Mouse (Mus musculus): ENCODE measurements at regions not wholly inside any gene's neighbourhood (a gene's known extent, or its start where the extent isn't known, plus 50 kb on each side); places are given as distances from the start of the nearest gene placed in this dataset.
"Not testable (repeated sequence)": the region's sequence is repeated elsewhere in the genome, so short reads cannot be mapped to it uniquely, and the experiment has no call there.

GRCm38 (mm10) chr14:101067082-101067481 lies 133.0 kb downstream of the Prr30 start:
- no peak for DNase-seq

- no peak for DNase-seq
Measured at GRCm38 (mm10) chr14:101056874-101057273, 143.3 kb downstream of the Prr30 start.

GRCm38 (mm10) chr14:101055915-101056314 lies 144.2 kb downstream of the Prr30 start:
- DNase-seq = no peak

GRCm38 (mm10) chr14:101054786-101055185 lies 145.3 kb downstream of the Prr30 start:
- DNase-seq = no peak

GRCm38 (mm10) chr14:101052760-101053159 lies 147.4 kb downstream of the Prr30 start:
- DNase-seq = no peak

- no peak for DNase-seq
Measured at GRCm38 (mm10) chr14:101050212-101050611, 149.9 kb downstream of the Prr30 start.

GRCm38 (mm10) chr14:101049664-101050203 lies 150.4 kb downstream of the Prr30 start:
- DNase-seq = no peak

GRCm38 (mm10) chr14:101043494-101043893 lies 156.6 kb downstream of the Prr30 start:
- no peak for DNase-seq

GRCm38 (mm10) chr14:101001070-101001469 lies 199.1 kb downstream of the Prr30 start:
- DNase-seq = no peak

- DNase-seq = no peak
Measured at GRCm38 (mm10) chr14:100980754-100981153, 219.4 kb downstream of the Prr30 start.

- no peak for DNase-seq
Measured at GRCm38 (mm10) chr14:100978515-100978914, 221.6 kb downstream of the Prr30 start.

- DNase-seq = no peak
Measured at GRCm38 (mm10) chr14:100970970-100971369, 229.2 kb downstream of the Prr30 start.

- DNase-seq = no peak
Measured at GRCm38 (mm10) chr14:100960198-100960597, 239.9 kb downstream of the Prr30 start.

GRCm38 (mm10) chr14:100955806-100956436 lies 244.2 kb downstream of the Prr30 start:
- DNase-seq = no peak

GRCm38 (mm10) chr14:100950681-100951119 lies 249.4 kb downstream of the Prr30 start:
- no peak for DNase-seq

GRCm38 (mm10) chr14:100947625-100948024 lies 252.5 kb downstream of the Prr30 start:
- not testable (repeated sequence) for DNase-seq

- no peak for DNase-seq
Measured at GRCm38 (mm10) chr14:100937358-100937887, 262.7 kb downstream of the Prr30 start.

- DNase-seq = no peak
Measured at GRCm38 (mm10) chr14:100934554-100934953, 265.6 kb downstream of the Prr30 start.

GRCm38 (mm10) chr14:100924880-100925279 lies 275.2 kb downstream of the Prr30 start:
- no peak for DNase-seq

- DNase-seq = no peak
Measured at GRCm38 (mm10) chr14:100900221-100900620, 299.9 kb downstream of the Prr30 start.

- DNase-seq = no peak
Measured at GRCm38 (mm10) chr14:100899074-100899473, 301.1 kb downstream of the Prr30 start.

- DNase-seq = no peak
Measured at GRCm38 (mm10) chr14:100889163-100890157, 310.7 kb downstream of the Prr30 start.

GRCm38 (mm10) chr14:100883115-100883514 lies 317.0 kb downstream of the Prr30 start:
- no peak for DNase-seq

Measured in cerebellum, adult 11-12 months (tissue).